Mouse (Mus musculus): ENCODE results near the gene Map3k15.

The Map3k15 gene

GRCm38 (mm10) chrX:159988002-159988960 is at the start of gene Map3k15:
Gene Map3k15 (plus strand): TSS chrX:159988433.
- in situ Hi-C loops (cut with MseI, MboI), result no loop called here

GRCm38 (mm10) chrX:159942569-159942968 is 45.7 kb upstream of the Map3k15 start:
- in situ Hi-C loops (cut with MseI, MboI), result no loop called here

- in situ Hi-C loops (cut with MseI, MboI), result no loop called here
These were observed 44.6 kb upstream of the Map3k15 start for GRCm38 (mm10) chrX:159943586-159943985.

GRCm38 (mm10) chrX:159953546-159954429 is 34.4 kb upstream of the Map3k15 start:
- in situ Hi-C loops (cut with MseI, MboI), result no loop called here

GRCm38 (mm10) chrX:159954430-159954779 is 33.8 kb upstream of the Map3k15 start:
- in situ Hi-C loops (cut with MseI, MboI), result no loop called here

- in situ Hi-C loops (cut with MseI, MboI), result no loop called here
These were observed 32.8 kb upstream of the Map3k15 start for GRCm38 (mm10) chrX:159955433-159955832.

- in situ Hi-C loops (cut with MseI, MboI), result loop anchor here in 1 of 2 experiments (5.0 kb wide), 1 partner anchor 334 kb away; the partner anchor contains the start of gene Sh3kbp1
These were observed 26.8 kb upstream of the Map3k15 start for GRCm38 (mm10) chrX:159961385-159961784.

- in situ Hi-C loops (cut with MseI, MboI), result loop anchor here in 1 of 2 experiments (5.0 kb wide), 1 partner anchor 336 kb away; the partner anchor contains the start of gene Sh3kbp1
These were observed 25.0 kb upstream of the Map3k15 start for GRCm38 (mm10) chrX:159963273-159963672.

GRCm38 (mm10) chrX:159963925-159964324 is 24.3 kb upstream of the Map3k15 start:
- in situ Hi-C loops (cut with MseI, MboI), result loop anchor here in 1 of 2 experiments (5.0 kb wide), 1 partner anchor 337 kb away; the partner anchor contains the start of gene Sh3kbp1

GRCm38 (mm10) chrX:159969025-159969424 is 19.2 kb upstream of the Map3k15 start:
- in situ Hi-C loops (cut with MseI, MboI), result no loop called here

- in situ Hi-C loops (cut with MseI, MboI), result loop anchor here in 1 of 2 experiments (10.0 kb wide), 1 partner anchor 134 kb away; no protein-coding TSS in a partner anchor
These were observed 17.0 kb upstream of the Map3k15 start for GRCm38 (mm10) chrX:159971091-159971779.

- in situ Hi-C loops (cut with MseI, MboI), result loop anchor here in 1 of 2 experiments (10.0 kb wide), 1 partner anchor 131 kb away; no protein-coding TSS in a partner anchor
These were observed 14.5 kb upstream of the Map3k15 start for GRCm38 (mm10) chrX:159973730-159974129.

GRCm38 (mm10) chrX:159976243-159976642 is 12.0 kb upstream of the Map3k15 start:
- in situ Hi-C loops (cut with MseI, MboI), result loop anchor here (5.0 to 10.0 kb wide), 2 partner anchors 129 to 141 kb away; no protein-coding TSS in a partner anchor

GRCm38 (mm10) chrX:159995808-159996207 is 7.6 kb downstream of the Map3k15 start:
- in situ Hi-C loops (cut with MseI, MboI), result no loop called here

- in situ Hi-C loops (cut with MseI, MboI), result no loop called here
These were observed 65.1 kb downstream of the Map3k15 start for GRCm38 (mm10) chrX:160053306-160053705.

GRCm38 (mm10) chrX:160054643-160055042 is 66.4 kb downstream of the Map3k15 start:
- in situ Hi-C loops (cut with MseI, MboI), result no loop called here

- in situ Hi-C loops (cut with MseI, MboI), result no loop called here
These were observed 103.7 kb downstream of the Map3k15 start for GRCm38 (mm10) chrX:160091973-160092372.

- in situ Hi-C loops (cut with MseI, MboI), result loop anchor here in 1 of 2 experiments (10.0 kb wide), 1 partner anchor 133 kb away; no protein-coding TSS in a partner anchor
These were observed 119.6 kb downstream of the Map3k15 start for GRCm38 (mm10) chrX:160107817-160108216.

GRCm38 (mm10) chrX:160113777-160114176 is 125.5 kb downstream of the Map3k15 start:
- in situ Hi-C loops (cut with MseI, MboI), result no loop called here

GRCm38 (mm10) chrX:160116074-160116473 is 127.8 kb downstream of the Map3k15 start:
- in situ Hi-C loops (cut with MseI, MboI), result loop anchor here in 1 of 2 experiments (5.0 kb wide), 1 partner anchor 139 kb away; no protein-coding TSS in a partner anchor

GRCm38 (mm10) chrX:160116658-160117057 is 128.4 kb downstream of the Map3k15 start:
- in situ Hi-C loops (cut with MseI, MboI), result loop anchor here in 1 of 2 experiments (5.0 kb wide), 1 partner anchor 139 kb away; no protein-coding TSS in a partner anchor

Measured in mouse trophoblast stem cell (cell line).